Mouse (Mus musculus) megakaryocyte, adult 5-6 weeks (primary cell): ENCODE results near the gene Eya2. TPM values are rescaled to one million over a fixed set of nuclear protein-coding genes. Genes with fewer than 3 reads are reported as not detected.
"Not testable (repeated sequence)": the region's sequence is repeated elsewhere in the genome, so short reads cannot be mapped to it uniquely, and the experiment has no call there.

Experiments
- ATAC-seq: 2 replicates; pipeline ENCODE4 v1.8.0; 2016; ENCODE audit warnings: mild to moderate bottlenecking, inconsistent platforms; ENCODE audit not compliant: poor library complexity, severe bottlenecking
- total RNA-seq, 2 experiments: library from RNA; stranded (forward) in 1 of 2; stranded (reverse) in 1 of 2; fragments of 153-499, 151-499 nt in 1 of 2; fragments of 221-1000, 200-1000 nt in 1 of 2; gene quantifications; 2 replicates each; pipeline versions ENCODE4 v1.2.3 to v1.2.4; 2015 to 2017

The Eya2 gene
- total RNA-seq (2015), result 1.1 and 2.3 TPM in 2 replicates
- total RNA-seq (2017), result 0.55 and 1.3 TPM in 2 replicates

- no peak for ATAC-seq
Observed at GRCm38 (mm10) chr2:165594907-165595675, at the start of gene Eya2. TSS of gene Eya2 (plus strand) at chr2:165595032.

DNA sequence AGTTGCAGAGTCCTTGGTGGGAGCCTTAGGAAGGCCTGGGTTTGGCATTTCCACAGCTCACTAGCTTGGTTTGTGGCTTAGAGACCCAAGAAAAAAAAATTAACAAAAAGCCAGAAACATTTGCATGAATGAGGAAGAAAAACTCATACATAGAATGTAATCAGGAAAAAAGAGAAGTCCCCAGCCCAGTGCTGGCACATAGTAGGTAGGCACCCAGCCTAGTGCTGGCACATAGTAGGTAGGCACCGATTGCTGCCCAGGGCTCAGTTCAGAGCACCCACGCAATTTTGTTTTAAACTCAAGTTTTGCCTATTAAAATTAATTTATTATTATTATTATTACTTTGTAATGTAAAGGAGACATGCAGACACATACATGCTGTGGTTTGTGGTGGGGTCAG lies 49.1 kb upstream of the Eya2 start:
- ATAC-seq, result no peak

DNA sequence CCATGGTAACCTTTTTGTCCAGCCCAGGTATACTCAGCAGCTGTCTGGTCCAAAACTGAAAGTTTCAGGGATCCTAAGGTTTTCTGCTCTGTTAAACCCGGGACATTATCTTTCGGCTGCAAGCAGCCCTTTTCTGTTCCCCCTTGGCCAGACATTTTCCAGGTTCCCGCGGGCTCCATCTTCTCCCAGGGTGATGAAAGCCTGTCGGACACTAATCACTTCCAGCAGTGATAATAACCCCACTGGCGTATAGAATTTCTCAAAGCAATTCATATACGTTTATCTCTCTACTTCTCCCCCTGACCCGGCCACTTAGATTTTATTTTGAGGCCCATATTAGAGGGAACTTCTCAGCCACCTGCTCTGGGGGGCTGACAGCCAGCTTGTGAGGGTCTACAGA lies 48.5 kb upstream of the Eya2 start:
- ATAC-seq, result no peak

DNA sequence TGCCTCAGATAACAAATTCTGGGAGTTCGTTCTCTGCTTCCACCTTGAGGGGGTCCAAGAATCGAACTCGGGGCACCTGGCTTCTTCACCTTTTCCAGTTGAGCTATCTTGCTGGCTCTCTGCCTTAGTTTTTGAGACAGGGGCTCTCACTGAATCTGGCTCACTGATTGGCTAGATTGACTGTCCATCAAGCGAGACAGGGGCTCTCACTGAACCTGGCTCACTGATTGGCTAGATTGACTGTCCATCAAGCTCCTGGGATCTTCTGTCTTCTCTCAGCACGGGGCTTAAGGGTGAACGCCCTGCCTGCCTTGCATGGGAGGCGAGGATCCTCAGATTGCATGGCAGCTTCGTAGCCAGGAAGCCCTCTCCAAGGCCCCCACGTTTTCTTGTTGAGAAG lies 47.4 kb upstream of the Eya2 start:
- no peak for ATAC-seq

DNA sequence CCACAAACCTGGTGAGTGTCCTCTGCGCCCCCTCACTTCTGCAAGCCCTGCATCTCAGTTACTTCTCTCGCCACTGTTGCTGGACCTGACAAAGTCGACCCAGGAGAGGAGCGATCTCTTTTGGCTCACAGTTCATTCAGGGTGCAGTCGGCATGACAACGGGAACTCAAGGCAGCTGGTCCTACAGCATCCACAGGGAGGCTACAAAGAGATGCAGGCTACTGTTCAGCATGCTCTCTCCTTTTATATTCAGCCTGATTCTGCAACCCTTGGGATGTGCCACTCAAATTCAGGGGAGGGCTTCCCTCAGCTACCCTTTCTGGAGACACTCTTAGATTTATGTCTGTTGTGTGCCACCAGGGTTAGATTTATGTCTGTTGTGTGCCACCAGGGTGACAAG lies 46.2 kb upstream of the Eya2 start:
- ATAC-seq, result no peak

DNA sequence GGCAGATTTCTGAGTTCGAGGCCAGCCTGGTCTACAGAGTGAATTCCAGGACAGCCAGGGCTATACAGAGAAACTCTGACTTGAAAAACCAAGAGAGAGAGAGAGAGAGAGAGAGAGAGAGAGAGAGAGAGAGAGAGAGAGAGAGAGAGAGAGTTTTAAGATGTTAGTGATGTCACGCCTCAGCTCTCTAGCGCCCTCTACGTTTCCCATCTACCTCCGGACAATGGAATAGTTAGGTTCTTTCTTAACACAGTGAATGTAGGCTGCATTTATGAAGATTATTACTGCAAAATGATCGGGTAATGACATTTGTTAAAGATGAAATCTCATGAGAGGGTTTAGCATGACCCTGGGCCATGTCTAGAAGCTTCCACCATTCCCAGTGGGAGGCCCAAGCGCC lies 44.4 kb upstream of the Eya2 start:
- ATAC-seq, result not testable (repeated sequence)

DNA sequence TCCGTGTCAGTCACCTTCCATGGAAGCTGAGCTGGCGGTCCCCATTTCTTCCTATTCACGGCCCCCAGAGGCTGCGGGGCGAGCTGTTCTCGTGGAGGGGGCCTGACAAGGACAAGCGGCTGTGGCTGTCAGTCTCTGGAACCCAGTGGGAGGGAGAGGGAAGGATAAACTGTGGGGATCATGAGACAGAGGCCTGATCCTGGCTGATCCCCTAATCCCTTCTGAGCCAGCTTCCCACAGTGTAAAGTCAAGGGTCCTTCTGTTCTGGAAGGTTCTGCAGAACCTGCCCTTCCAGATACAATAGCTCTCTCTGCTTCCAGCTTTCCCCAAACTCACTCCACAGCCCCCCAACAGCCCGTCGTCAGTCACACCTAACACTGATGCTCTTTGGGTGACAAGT lies 40.8 kb upstream of the Eya2 start:
- ATAC-seq, result no peak

- no peak for ATAC-seq
Observed at GRCm38 (mm10) chr2:165557278-165557677, 37.6 kb upstream of the Eya2 start.

DNA sequence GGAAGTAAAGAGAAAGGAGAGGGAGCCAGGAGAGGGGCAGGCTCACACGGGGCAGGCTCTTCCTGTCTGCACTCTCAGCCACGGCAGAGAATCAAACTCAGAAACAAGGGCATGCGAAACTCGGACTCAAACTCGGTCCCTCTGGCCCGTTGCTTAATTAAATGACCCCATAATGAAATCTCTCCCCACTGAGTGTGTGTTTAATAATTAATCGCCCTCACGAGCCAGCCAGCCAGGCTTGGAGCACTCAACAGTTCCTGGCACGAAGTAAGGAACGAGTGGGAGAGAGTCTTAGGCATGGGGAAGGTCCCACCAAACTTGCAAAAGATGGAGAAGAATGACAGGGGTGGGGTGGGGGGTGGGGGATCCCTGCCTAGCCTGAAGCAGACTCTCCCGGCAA lies 35.9 kb upstream of the Eya2 start:
- no peak for ATAC-seq

DNA sequence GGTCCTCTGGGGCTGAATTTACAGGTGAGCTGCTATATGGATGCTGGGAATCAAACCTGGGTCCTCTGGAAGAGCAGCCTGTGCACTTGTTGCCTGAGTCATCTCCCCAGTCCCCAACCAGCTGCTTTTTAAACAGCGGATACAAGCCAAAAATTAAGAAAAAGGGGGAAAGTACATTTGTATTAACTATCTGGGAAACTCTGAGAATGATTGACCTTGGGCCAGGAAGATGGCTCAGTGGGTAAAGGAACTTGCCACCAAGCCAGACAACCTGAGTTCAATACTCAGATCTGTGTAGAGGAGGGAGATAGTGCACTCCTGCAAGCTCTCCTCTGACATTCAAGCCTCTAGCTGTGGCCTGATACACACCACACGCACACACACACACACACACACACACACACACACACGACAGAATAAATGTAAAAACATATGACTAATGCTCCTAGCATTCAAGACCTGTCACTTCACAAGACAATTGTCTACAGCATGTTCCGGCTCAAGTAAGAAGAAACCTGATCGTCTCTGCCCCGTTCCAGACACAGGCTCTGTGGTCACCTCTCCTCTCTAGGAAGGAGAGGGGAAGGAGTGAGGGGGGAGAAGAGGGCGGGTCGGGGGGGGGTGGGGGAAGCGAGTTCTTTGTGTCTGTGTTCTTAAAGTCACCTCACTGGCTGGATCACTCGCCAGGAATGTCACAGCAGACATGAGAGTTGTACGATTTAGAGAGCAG lies 35.2 kb upstream of the Eya2 start:
- ATAC-seq, result no peak

DNA sequence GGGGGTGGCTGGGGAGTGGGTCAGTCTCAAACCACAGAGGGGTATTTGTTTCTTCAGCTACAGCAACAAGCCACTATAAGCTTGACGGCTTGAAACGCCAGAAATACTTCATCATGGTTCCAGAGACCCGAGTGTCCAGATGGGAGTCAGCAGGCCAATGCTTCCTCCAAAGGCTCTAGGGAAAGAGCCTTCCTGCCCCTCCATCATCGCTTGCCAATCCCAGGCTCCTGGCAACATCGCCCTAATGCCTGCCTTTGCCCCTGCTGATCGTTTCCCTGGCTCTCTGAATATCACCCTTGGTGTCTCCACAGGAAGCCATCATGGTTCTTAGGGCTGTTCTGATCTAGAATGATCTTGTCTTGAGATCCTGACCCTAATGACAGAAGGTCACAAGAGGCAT lies 33.0 kb upstream of the Eya2 start:
- ATAC-seq, result no peak

DNA sequence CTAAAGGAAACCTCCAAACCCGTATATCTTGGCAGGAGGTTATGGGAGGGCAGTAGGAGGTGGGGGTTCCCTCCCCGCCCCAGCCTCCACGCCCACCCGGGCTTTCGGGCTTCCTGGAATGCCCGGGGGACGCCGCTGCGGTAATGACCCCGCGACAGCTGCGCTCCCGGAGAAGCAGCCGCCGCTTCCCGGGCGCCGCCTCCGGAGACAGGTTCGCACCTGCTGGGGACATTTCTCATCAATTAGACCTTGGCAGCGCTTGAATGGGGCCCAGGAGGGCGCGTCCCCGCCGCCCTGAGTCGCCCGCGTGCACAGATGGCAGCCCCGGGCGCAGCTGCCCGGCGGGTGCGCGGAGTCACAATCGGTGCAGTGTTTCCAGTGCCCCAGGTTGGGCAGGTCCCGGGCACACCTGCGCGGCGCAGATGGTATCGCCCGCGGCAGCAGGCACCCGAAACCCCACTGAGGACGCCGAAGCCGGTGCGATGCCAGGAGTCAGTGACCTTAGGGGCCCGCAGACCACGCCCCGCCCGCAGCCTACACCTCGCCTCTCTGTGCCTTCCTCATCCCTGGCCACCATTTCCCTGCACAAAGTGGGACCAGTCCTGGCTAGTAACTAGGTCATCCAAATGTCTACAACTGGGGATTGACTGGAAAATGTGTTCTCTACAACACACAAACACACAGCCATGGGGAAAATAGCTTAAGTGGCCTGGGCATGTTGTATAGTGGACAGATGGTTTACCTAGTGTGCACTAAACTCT lies 31.4 kb upstream of the Eya2 start:
- no peak for ATAC-seq

- no peak for ATAC-seq
Observed at GRCm38 (mm10) chr2:165564101-165564500, 30.7 kb upstream of the Eya2 start.

DNA sequence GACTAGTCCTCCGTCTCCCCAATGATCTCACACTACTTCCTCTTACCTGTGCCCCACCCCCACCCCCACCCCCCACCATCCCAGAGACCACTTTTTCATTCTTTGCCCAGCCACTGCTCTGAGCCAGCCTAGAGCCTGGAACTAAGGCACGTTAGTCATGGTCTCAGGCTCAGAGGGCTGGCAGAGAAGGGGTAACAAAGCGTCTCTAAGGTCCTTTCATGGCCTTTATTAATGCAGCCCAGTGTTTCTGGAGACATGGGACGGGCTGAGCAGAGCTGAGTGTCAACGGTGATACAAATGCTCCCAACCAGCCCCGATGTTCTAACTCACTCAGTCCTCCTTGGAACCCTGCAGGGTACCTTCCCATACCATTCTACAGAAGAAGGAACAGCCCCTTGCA lies 30.2 kb upstream of the Eya2 start:
- no peak for ATAC-seq

DNA sequence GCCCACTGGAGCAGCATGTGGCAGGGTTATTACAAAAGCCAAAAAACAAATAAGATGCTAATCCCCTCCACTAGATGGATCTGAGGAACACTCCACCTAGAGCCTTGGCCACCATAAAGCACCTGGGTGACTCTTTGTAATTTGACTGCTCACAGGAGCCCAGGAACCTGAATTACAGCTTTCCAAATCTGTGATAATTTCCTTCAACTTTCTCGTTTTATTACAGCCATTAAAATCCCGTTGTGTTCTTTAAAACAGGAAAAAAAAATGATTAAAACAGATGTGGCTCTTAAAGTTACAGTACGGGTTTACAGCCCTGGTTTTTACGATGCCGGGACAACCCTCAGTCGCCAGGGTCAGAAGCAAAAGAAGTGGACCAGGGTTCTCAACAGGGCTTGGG lies 27.9 kb upstream of the Eya2 start:
- no peak for ATAC-seq

DNA sequence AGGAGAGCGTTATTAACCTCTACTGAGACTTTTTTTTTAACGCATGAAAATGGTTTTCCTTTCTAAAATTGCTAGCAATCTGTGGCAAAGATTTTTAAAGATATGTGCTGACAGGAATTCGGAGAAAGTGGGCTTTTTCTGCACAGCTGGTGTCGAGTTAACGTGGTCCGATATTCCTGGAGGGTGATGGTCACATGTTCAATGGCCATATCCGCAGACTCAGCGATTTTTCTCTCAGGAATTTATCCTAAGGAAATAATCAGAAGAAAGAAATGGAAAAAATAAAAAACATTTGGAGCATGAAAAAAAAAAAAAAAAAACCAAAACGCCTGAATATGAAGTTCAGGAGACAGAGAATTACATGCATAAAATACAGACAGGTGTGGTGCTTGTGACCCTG lies 27.0 kb upstream of the Eya2 start:
- ATAC-seq, result no peak

DNA sequence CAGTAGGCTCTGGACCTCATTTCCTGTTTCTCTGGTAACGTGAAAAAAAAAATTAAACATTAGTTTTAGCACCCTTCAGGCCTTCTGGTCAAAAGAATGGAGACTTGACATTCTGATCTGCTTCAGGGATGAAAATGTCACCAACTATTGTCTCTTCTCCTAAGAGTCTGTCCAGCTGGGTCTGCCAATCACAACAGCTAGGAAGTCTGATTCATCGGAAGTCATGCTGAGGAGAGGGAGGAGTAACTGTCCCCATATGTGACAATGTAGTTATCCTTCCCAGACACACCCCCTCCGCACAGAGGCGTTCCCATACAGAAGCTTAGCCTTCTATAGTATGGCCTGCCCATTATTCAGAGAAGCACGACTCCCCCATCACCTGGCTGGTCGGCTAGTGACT lies 25.9 kb upstream of the Eya2 start:
- no peak for ATAC-seq

DNA sequence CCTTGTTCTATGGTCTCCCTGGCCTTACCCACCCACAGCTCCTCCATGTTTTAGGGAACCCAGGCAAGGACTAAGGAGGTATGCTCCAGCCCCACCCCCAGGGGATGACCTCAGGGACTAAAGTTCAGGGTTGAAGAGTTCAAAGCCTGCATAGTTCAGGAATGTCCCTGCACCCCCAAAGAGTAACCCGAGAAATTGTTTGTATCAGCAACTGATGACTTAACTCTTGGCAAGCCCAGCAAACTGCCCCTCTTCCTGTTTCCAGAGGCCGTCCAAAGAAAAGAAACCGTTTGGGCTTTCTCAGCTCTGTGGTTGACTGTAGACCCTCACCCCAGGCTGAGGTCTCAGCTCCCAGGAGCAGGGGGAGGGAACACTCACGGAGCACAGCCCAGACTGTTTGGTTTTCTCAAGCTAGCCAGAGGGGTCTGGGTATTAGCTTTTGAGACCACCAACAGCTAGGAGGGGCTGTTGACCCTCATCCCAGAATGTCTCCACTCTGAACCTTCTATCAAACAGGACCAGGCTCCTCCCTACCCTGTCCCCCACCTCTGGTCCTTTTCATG lies 23.5 kb upstream of the Eya2 start:
- no peak for ATAC-seq

DNA sequence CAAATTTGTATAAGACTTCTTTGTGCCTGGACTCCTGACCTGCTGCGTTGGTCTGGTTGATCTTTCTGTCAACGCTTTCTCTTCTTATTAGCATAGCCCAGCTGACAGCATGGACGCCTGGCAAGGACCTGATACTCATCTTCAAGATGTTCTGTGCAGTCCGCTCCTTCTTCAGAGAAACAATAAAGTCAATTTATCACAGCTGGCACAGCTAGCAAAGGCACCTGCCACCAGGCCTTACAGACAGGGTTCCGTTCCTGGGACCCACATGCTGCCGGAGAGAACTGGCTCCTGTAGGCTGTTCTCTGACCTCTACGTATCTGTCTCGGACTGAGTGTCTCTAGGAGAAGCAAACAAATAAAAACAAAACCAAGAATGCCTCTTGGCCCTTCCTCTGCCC lies 11.8 kb upstream of the Eya2 start:
- no peak for ATAC-seq

DNA sequence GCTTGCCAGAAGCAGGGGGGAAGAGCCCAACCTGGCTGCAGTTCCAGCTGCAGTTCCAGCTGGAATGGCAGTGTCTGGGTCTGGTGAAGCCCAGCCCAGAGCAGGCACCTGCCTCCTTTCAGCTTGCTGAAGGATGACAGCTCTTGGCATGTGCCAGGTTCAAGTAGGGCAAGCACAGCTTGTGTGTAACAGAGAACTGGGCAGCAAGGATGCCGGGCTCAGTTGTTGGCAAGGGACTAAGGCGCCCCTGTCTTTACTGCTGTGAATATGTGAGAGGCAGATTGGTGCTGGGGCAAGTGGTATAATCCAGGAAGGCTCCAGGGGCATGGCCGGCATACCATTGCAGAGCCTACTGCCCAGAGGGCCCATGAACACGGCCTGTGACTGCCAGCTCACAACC lies 11.3 kb upstream of the Eya2 start:
- no peak for ATAC-seq

DNA sequence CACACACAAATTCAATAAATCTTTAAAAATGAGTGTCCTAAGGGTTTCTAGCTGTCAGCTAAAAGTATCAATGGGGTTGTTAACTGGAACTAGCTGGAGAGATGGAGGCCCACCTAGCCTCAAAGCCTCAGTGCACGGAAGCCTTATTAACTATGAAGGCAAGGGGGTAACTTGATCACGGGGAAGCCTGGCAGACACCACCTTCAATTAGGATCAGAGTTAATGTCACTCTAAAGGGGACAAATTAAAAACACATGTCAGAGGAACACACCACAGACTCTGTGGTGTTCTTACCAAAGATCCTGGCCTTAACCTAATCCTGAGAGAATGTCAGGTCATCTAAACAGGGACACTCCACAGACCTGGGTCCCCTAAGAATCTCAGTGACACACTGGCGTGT lies 10.3 kb upstream of the Eya2 start:
- no peak for ATAC-seq

DNA sequence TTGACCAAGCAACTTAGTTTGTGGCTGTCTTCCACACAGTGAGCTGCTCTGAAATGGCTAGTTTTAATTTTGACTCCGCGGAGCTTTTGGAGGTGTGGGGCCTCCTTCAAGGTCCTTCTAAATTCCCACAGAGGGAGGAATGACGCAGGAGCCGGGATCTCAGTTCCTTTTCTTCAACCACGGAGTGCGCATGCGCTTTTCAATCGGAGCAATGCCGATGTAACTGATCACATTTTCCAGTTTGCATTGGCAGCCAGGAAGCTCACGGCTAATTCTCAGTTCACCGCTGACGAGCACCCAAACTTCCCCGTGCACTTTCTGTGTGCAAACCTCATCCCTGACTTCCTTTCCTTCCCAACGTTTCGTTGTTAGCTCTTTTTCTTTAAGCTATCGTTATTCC lies 4.1 kb upstream of the Eya2 start:
- no peak for ATAC-seq
